Comparison of ENCODE assay signal across 9 mouse cellular contexts in the genomic region with DNA sequence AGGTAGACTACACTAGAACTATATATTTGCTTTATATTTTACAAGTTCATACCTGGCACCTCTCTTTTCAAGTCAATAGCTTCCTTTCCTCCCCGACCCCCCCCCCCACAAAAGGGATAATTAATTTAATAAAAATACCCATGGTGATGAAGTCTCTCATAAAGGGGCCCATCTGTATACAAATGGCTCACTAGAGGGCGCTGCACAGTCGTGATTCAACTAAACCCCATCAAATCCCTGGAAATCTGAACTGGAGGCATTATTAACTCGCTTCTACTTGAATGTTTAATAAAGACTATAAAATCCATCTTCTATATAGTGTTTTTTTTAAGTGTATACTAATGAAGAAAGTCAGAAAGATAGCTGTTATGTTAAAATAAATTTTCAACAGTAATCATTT. TPM values are rescaled to one million over a fixed set of nuclear protein-coding genes. Genes with fewer than 3 reads are reported as not detected.
DNase-seq lines count a peak whose midpoint lies in the region; ATAC-seq lines count a peak whose summit lies in the region.
"Had no signal": no experiment of that assay in that cellular context is flagged by ENCODE, and none has a peak within 500 bp of the region (broad histone marks: within the 10 kb centered on the region; RNA-seq: fewer than 3 reads in every experiment).

No protein-coding gene starts in this region.

- no peak overlapping the region for H3K4me3 ChIP-seq in forebrain, embryonic 11.5 days (ENCODE audit: low read depth, low read length)
- no peak overlapping the region for H3K4me3 ChIP-seq in forebrain, embryonic 12.5 days (replicated peaks)
- H3K4me3 ChIP-seq: neural tube, embryonic 13.5 days had no signal

- no peaks in the 10 kb centered on the region for H3K36me3 ChIP-seq in forebrain, embryonic 11.5 days (ENCODE audit: control insufficient read depth, insufficient read depth, low read length)
- H3K36me3 ChIP-seq in forebrain, embryonic 12.5 days (replicated peaks) = no peaks in the 10 kb centered on the region
- H3K36me3 ChIP-seq: neural tube, embryonic 13.5 days had no signal

- H3K9ac ChIP-seq in forebrain, embryonic 11.5 days (ENCODE audit: low read length) = no peak overlapping the region
- H3K9ac ChIP-seq in forebrain, embryonic 12.5 days = no peak overlapping the region
- H3K9ac ChIP-seq: neural tube, embryonic 13.5 days had no signal

- no peak overlapping the region for H3K4me2 ChIP-seq in forebrain, embryonic 11.5 days (ENCODE audit: low read depth, low read length, severe bottlenecking)
- H3K4me2 ChIP-seq in forebrain, embryonic 12.5 days = no peak overlapping the region
- H3K4me2 ChIP-seq: neural tube, embryonic 13.5 days had no signal

- WGBS in forebrain, embryonic 11.5 days = 11% methylated on average over 4 of the region's 4 CpGs
- WGBS in forebrain, embryonic 12.5 days = 15% methylated on average over 4 of the region's 4 CpGs

- no peaks in the 10 kb centered on the region for H3K27me3 ChIP-seq in forebrain, embryonic 11.5 days (ENCODE audit: control insufficient read depth, insufficient read depth, low read length)
- H3K27me3 ChIP-seq in forebrain, embryonic 12.5 days = no peaks in the 10 kb centered on the region
- H3K27me3 ChIP-seq: neural tube, embryonic 13.5 days had no signal

- ATAC-seq in forebrain, embryonic 11.5 days (replicated peaks; ENCODE audit: low FRiP score) = no peak
- no peak for ATAC-seq in forebrain, embryonic 12.5 days (ENCODE audit: low FRiP score)

- peak; percentile 69 for DNase-seq in forebrain, embryonic 11.5 days (ENCODE audit: low spot score)
- DNase-seq in thymus, postnatal 0 days (ENCODE audit: low spot score) = peak; percentile 24
- no peak for DNase-seq in thymus, adult 18-20 months
- DNase-seq in cerebellum, postnatal 4 days (ENCODE audit: low spot score in 2 of 2) = peak; percentile 32 to 52
- peak; percentile 20 for DNase-seq in hindlimb bud, embryonic 11.5 days (ENCODE audit: extremely low spot score, low read depth, low spot score)
- peak; percentile 75 for DNase-seq in lung, postnatal 14 days
- DNase-seq in spleen, adult 12 weeks (ENCODE audit: low spot score) = no peak

- H3K9me3 ChIP-seq in forebrain, embryonic 11.5 days (ENCODE audit: control insufficient read depth, low read length) = no peaks in the 10 kb centered on the region
- no peaks in the 10 kb centered on the region for H3K9me3 ChIP-seq in forebrain, embryonic 12.5 days
- H3K9me3 ChIP-seq: neural tube, embryonic 13.5 days had no signal

- no peak overlapping the region for H3K27ac ChIP-seq in forebrain, embryonic 11.5 days (ENCODE audit: low read depth, low read length)
- no peak overlapping the region for H3K27ac ChIP-seq in forebrain, embryonic 12.5 days
- H3K27ac ChIP-seq: neural tube, embryonic 13.5 days had no signal

- H3K4me1 ChIP-seq in forebrain, embryonic 11.5 days (replicated peaks; ENCODE audit: control insufficient read depth, insufficient read depth, low read length) = no peaks in the 10 kb centered on the region
- no peaks in the 10 kb centered on the region for H3K4me1 ChIP-seq in forebrain, embryonic 12.5 days
- H3K4me1 ChIP-seq: neural tube, embryonic 13.5 days had no signal

RNA-seq across cellular contexts. Expression of a gene that starts 30.7 kb away (rescaled TPM):
- polyA plus RNA-seq in forebrain, embryonic 11.5 days (2014; fragmentation: Nextera tagmentation; extraction: Ambion mirVana) = 10.6 and 11.1 TPM in 2 replicates
- polyA plus RNA-seq in forebrain, embryonic 12.5 days (2016; fragmentation: Nextera tagmentation; extraction: Ambion mirVana) = 9.0 and 11.4 TPM in 2 replicates
- polyA plus RNA-seq in thymus, postnatal 0 days (2015; fragmentation: Nextera tagmentation; extraction: Ambion mirVana) = 4.2 and 5.2 TPM in 2 replicates

RNA-seq across cellular contexts. Expression of a gene that starts 40.6 kb away (rescaled TPM):
- polyA plus RNA-seq in forebrain, embryonic 11.5 days (2014; fragmentation: Nextera tagmentation; extraction: Ambion mirVana) = 0.29 and 0.31 TPM in 2 replicates
- 1.5 and 2.0 TPM in 2 replicates for polyA plus RNA-seq in forebrain, embryonic 12.5 days (2016; fragmentation: Nextera tagmentation; extraction: Ambion mirVana)
- polyA plus RNA-seq in thymus, postnatal 0 days (2015; fragmentation: Nextera tagmentation; extraction: Ambion mirVana) = 1.3 and 2.0 TPM in 2 replicates

Comparison
In these comparisons a context has a peak if more than half of its experiments do, and no peak if none do; other contexts are left out.
1. DNase-seq: peak in forebrain, embryonic 11.5 days (single experiment), thymus, postnatal 0 days (single experiment), cerebellum, postnatal 4 days (2 of 2), hindlimb bud, embryonic 11.5 days (single experiment) and lung, postnatal 14 days (single experiment); none in thymus, adult 18-20 months (0 of 2) and spleen, adult 12 weeks (single experiment).